Comparison of ENCODE assay signal across 16 mouse cellular contexts in the genomic region with DNA sequence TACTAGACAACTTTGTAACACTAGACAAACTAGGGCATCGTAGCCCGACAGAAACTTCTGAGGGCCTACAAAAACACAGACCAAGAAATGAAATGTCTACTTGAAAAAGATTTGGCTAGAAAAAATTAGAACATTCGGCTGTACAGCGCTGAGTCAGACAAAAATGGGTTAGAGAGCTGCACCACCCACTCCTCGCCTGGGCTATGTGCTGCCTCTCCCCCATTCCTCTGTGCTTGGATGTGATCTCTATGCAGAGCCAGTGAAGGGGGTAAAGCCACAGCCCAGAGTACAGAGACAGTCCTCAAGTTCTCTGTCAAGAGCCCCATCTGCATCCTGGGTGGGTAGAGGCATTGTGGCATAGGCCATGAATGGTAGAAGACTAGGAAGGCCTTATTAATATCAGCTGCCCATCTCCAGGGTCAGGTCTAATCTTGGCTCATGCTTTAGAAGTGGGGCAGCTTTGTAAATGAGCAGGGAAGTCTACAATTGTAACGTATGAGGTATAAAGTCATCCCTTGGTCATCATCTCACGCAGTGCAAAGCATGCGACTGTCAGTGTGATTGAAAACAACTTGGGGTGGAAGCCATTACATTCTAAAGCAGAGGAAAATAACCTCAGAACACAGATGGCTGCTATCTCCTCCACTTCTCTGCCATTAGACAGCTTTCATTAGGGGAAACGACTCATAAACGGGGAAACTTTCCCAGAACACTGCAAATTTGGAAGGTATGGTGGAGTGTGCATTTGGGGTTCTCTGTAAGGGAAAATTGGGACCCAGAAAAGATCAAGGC.
DNase-seq lines count a peak whose midpoint lies in the region; ATAC-seq and TF ChIP-seq lines count a peak whose summit lies in the region.
"Had no signal": no experiment of that assay in that cellular context is flagged by ENCODE, and none has a peak within 500 bp of the region (broad histone marks: within the 10 kb centered on the region; RNA-seq: fewer than 3 reads in every experiment).

No protein-coding gene starts in this region.

- no peaks in the 10 kb centered on the region for H3K36me3 ChIP-seq in lung, postnatal 0 days (ENCODE audit: insufficient read depth, low read length)
- no peaks in the 10 kb centered on the region for H3K36me3 ChIP-seq in kidney, embryonic 16.5 days (ENCODE audit: insufficient read depth, low read length)
- H3K36me3 ChIP-seq: heart, embryonic 13.5 days had no signal

- H3K4me2 ChIP-seq in lung, postnatal 0 days (replicated peaks; ENCODE audit: low read depth, low read length) = no peak overlapping the region
- no peak overlapping the region for H3K4me2 ChIP-seq in kidney, embryonic 16.5 days (replicated peaks; ENCODE audit: low read depth, low read length)
- H3K4me2 ChIP-seq: heart, embryonic 13.5 days had no signal

- no peaks in the 10 kb centered on the region for H3K4me1 ChIP-seq in lung, postnatal 0 days (ENCODE audit: insufficient read depth, low read depth, low read length)
- no peaks in the 10 kb centered on the region for H3K4me1 ChIP-seq in kidney, embryonic 16.5 days (ENCODE audit: insufficient read depth, low read length)

- no peaks in the 10 kb centered on the region for H3K27me3 ChIP-seq in lung, postnatal 0 days (replicated peaks; ENCODE audit: insufficient read depth, low read length)
- no peaks in the 10 kb centered on the region for H3K27me3 ChIP-seq in kidney, embryonic 16.5 days (ENCODE audit: insufficient read depth, low read length)
- H3K27me3 ChIP-seq: heart, embryonic 13.5 days had no signal

- no peak overlapping the region for H3K4me3 ChIP-seq in lung, postnatal 0 days (ENCODE audit: low read depth, low read length)
- no peak overlapping the region for H3K4me3 ChIP-seq in kidney, embryonic 16.5 days (ENCODE audit: low read length)
- H3K4me3 ChIP-seq: heart, embryonic 13.5 days had no signal

- no peak overlapping the region for H3K27ac ChIP-seq in lung, postnatal 0 days (ENCODE audit: low read length)
- H3K27ac ChIP-seq in kidney, embryonic 16.5 days (ENCODE audit: low read length) = no peak overlapping the region
- H3K27ac ChIP-seq: heart, embryonic 13.5 days had no signal

- intact Hi-C loops in left cerebral cortex, postnatal 14 days (cut with DNase I) = loop anchor here (5.0 kb wide), 1 partner anchor 40 kb away; no protein-coding TSS in a partner anchor

- TF ChIP-seq EP300 in lung, postnatal 0 days (IDR thresholded peaks at IDR 0.05) = peak; percentile 24; the same call in 1 of the 2 replicates

- TF ChIP-seq CTCF in lung, postnatal 0 days (IDR thresholded peaks at IDR 0.05) = no peak

- no peaks in the 10 kb centered on the region for H3K9me3 ChIP-seq in lung, postnatal 0 days (ENCODE audit: low read length)
- peaks cover 5% of the 10 kb centered on the region; the same call in 1 of the 2 replicates for H3K9me3 ChIP-seq in kidney, embryonic 16.5 days (ENCODE audit: low read length)
- H3K9me3 ChIP-seq: heart, embryonic 13.5 days had no signal

- peak; percentile 50; the same call in 1 of the 2 replicates for ATAC-seq in lung, postnatal 0 days
- ATAC-seq in kidney, embryonic 16.5 days (ENCODE audit: low FRiP score, low TSS enrichment) = no peak
- ATAC-seq: hindbrain, embryonic 16.5 days; liver, postnatal 0 days had no signal

- no peak overlapping the region for H3K9ac ChIP-seq in lung, postnatal 0 days (replicated peaks; ENCODE audit: low read depth)
- no peak overlapping the region for H3K9ac ChIP-seq in kidney, embryonic 16.5 days (replicated peaks; ENCODE audit: low read length)
- H3K9ac ChIP-seq: heart, embryonic 13.5 days; liver, postnatal 0 days had no signal

- WGBS in lung, postnatal 0 days = 77% methylated on average over 10 of the region's 10 CpGs
- WGBS in kidney, embryonic 16.5 days = 75% methylated on average over 10 of the region's 10 CpGs

- peak; percentile 46 for DNase-seq in layer of hippocampus, adult 11-12 months (ENCODE audit: low spot score)
- DNase-seq in layer of hippocampus, adult 9-10 months (ENCODE audit: low spot score) = no peak
- DNase-seq in lung, postnatal 0 days (ENCODE audit: low spot score) = peak; percentile 59
- no peak for DNase-seq in lung, adult 18-20 months
- peak; percentile 55 to 73 for DNase-seq in left cerebral cortex, postnatal 14 days (ENCODE audit: low spot score in 2 of 2)
- DNase-seq in right cerebral cortex, postnatal 36 days (ENCODE audit: low spot score in 2 of 2) = peak; percentile 70 to 84
- no peak for DNase-seq in urinary bladder, adult 18-20 months (ENCODE audit: low spot score in 2 of 2)
- DNase-seq: cerebellum, postnatal 25 days; heart, postnatal 4 days; kidney, adult 11 months; kidney, postnatal 36 days; liver, postnatal 0 days; thymus, adult 18-20 months had no signal

Comparison
In these comparisons a context has a peak if more than half of its experiments do, and no peak if none do; other contexts are left out.
1. DNase-seq: peak in layer of hippocampus, adult 11-12 months (single experiment), lung, postnatal 0 days (single experiment), left cerebral cortex, postnatal 14 days (2 of 2) and right cerebral cortex, postnatal 36 days (2 of 2); none in layer of hippocampus, adult 9-10 months (single experiment), lung, adult 18-20 months (0 of 2) and urinary bladder, adult 18-20 months (0 of 2).